Mouse (Mus musculus) CH12.LX (cell line): Measurements from ENCODE around the gene Cks2. TPM values are rescaled to one million over a fixed set of nuclear protein-coding genes. Genes with fewer than 3 reads are reported as not detected.

Experiments
- DNase-seq: peaks from one replicate; pipeline ENCODE4 v3.0.0-alpha.2; 2013; ENCODE audit errors: extremely low read depth
- H3K27ac ChIP-seq: 2 replicates; pipeline ENCODE4 v1.5.1; 2012; ENCODE audit warnings: low read depth, mild to moderate bottlenecking, control low read depth, moderate library complexity; ENCODE audit not compliant: insufficient read depth
- H3K27me3 ChIP-seq: replicated peaks from 2 replicates; pipeline ENCODE3; 2012; ENCODE audit warnings: inconsistent platforms
- H3K36me3 ChIP-seq, 2 experiments: replicated peaks in 1 of 2; 2 replicates each; pipeline versions ENCODE3 to v1.6.1; 2012; ENCODE audit warnings: inconsistent platforms in 1 of 2, low read length in 1 of 2, mild to moderate bottlenecking in 1 of 2, mixed read lengths in 1 of 2, moderate library complexity in 1 of 2; ENCODE audit not compliant: control insufficient read depth in 1 of 2, insufficient read depth in 1 of 2
- H3K4me1 ChIP-seq, 2 experiments: 2 replicates each; pipeline ENCODE4 v1.6.1; 2012; ENCODE audit warnings: inconsistent platforms in 1 of 2, moderate library complexity in 1 of 2; ENCODE audit not compliant: insufficient read depth in 2 of 2, control insufficient read depth in 1 of 2
- H3K4me2 ChIP-seq: 2 replicates; pipeline ENCODE4 v1.6.1; 2012; ENCODE audit warnings: low read depth, mild to moderate bottlenecking, control low read depth; ENCODE audit not compliant: poor library complexity, insufficient read depth, severe bottlenecking
- H3K4me3 ChIP-seq, 3 experiments: fragments of 150-350 bp in 1 of 3; sonication (generic) in 1 of 3; replicated peaks in 1 of 3; 2 replicates each; pipeline versions ENCODE3 to v1.5.1; 2011 to 2012; ENCODE audit warnings: low read depth in 2 of 3, low read length in 2 of 3, mild to moderate bottlenecking in 2 of 3, moderate library complexity in 2 of 3, control low read depth in 1 of 3, improper control_type of control experiment in 1 of 3, inconsistent platforms in 1 of 3, mixed read lengths in 1 of 3; ENCODE audit not compliant: poor library complexity in 1 of 3
- H3K79me2 ChIP-seq: replicated peaks from 2 replicates; pipeline ENCODE4 v1.6.1; 2012; ENCODE audit warnings: mild to moderate bottlenecking, moderate library complexity; ENCODE audit not compliant: control insufficient read depth, poor library complexity, insufficient read depth, severe bottlenecking; ENCODE audit errors: extremely low read depth
- H3K9ac ChIP-seq: 2 replicates; pipeline ENCODE4 v1.6.1; 2012; ENCODE audit warnings: low read depth, mild to moderate bottlenecking, control low read depth, moderate library complexity; ENCODE audit not compliant: insufficient read depth
- H3K9me3 ChIP-seq: replicated peaks from 2 replicates; pipeline ENCODE3; 2012; ENCODE audit warnings: low read length, inconsistent platforms, mixed read lengths
- E2F4 ChIP-seq: IDR thresholded peaks from 2 replicates; pipeline ENCODE4 v1.6.1; 2011; ENCODE audit warnings: low read depth, low read length, improper control_type of control experiment; ENCODE audit not compliant: insufficient replicate concordance
- EP300 ChIP-seq: IDR thresholded peaks from 2 replicates; pipeline ENCODE4 v1.6.1; 2011; ENCODE audit warnings: low read length, improper control_type of control experiment
- GABPA ChIP-seq: IDR thresholded peaks from 2 replicates; pipeline ENCODE4 v1.6.1; 2012; ENCODE audit warnings: low read depth, low read length, improper control_type of control experiment, inconsistent platforms; ENCODE audit not compliant: insufficient replicate concordance
- HCFC1 ChIP-seq: IDR thresholded peaks from 2 replicates; pipeline ENCODE4 v1.6.1; 2012; ENCODE audit warnings: low read depth, mild to moderate bottlenecking, inconsistent platforms, low read length, improper control_type of control experiment
- IRF4 ChIP-seq: IDR thresholded peaks from 2 replicates; pipeline ENCODE4 v1.6.1; 2014; ENCODE audit warnings: low read depth, mild to moderate bottlenecking, inconsistent platforms, low read length, improper control_type of control experiment
- JUN ChIP-seq: IDR thresholded peaks from 2 replicates; pipeline ENCODE4 v1.6.1; 2011; ENCODE audit warnings: low read depth, mild to moderate bottlenecking, low read length, improper control_type of control experiment, moderate library complexity; ENCODE audit not compliant: insufficient read depth
- KAT2A ChIP-seq: IDR thresholded peaks from 2 replicates; pipeline ENCODE4 v1.6.1; 2012; ENCODE audit warnings: low read length, improper control_type of control experiment, inconsistent platforms; ENCODE audit not compliant: insufficient replicate concordance
- MAX ChIP-seq: IDR thresholded peaks from 2 replicates; pipeline ENCODE4 v1.6.1; 2011; ENCODE audit warnings: low read length, improper control_type of control experiment
- MXI1 ChIP-seq: IDR thresholded peaks from 2 replicates; pipeline ENCODE4 v1.6.1; 2011; ENCODE audit warnings: mild to moderate bottlenecking, low read depth, low read length, improper control_type of control experiment
- MYC ChIP-seq: IDR thresholded peaks from 2 replicates; pipeline ENCODE4 v1.6.1; 2011; ENCODE audit warnings: low read depth, mild to moderate bottlenecking, improper control_type of control experiment, low read length
- NRF1 ChIP-seq: IDR thresholded peaks from 2 replicates; pipeline ENCODE4 v1.6.1; 2014; ENCODE audit warnings: low read depth, mild to moderate bottlenecking, inconsistent platforms, low read length, improper control_type of control experiment, moderate library complexity
- PAX5 ChIP-seq: IDR thresholded peaks from 2 replicates; pipeline ENCODE4 v1.6.1; 2012; ENCODE audit warnings: low read length, inconsistent platforms, mixed read lengths
- SIN3A ChIP-seq: IDR thresholded peaks from 2 replicates; pipeline ENCODE4 v1.6.1; 2012; ENCODE audit warnings: low read length, improper control_type of control experiment, inconsistent platforms
- SMC3 ChIP-seq: IDR thresholded peaks from 2 replicates; pipeline ENCODE4 v1.6.1; 2011; ENCODE audit warnings: low read depth, low read length, improper control_type of control experiment
- UBTF ChIP-seq: IDR thresholded peaks from 2 replicates; pipeline ENCODE4 v1.6.1; 2012; ENCODE audit warnings: low read depth, mild to moderate bottlenecking, inconsistent platforms, low read length, improper control_type of control experiment, moderate library complexity
- USF1 ChIP-seq: IDR thresholded peaks from 2 replicates; pipeline ENCODE4 v1.6.1; 2014; ENCODE audit warnings: low read depth, mild to moderate bottlenecking, inconsistent platforms, low read length, improper control_type of control experiment
- USF2 ChIP-seq: conservative IDR thresholded peaks from 2 replicates; pipeline ENCODE4 v1.6.1; 2011; ENCODE audit warnings: low read depth, low read length, improper control_type of control experiment
- ZNF384 ChIP-seq: IDR thresholded peaks from 2 replicates; pipeline ENCODE4 v1.6.1; 2012; ENCODE audit warnings: low read depth, low read length, improper control_type of control experiment, inconsistent platforms
- dilution Hi-C: fragments of 300-500 bp; cut with MboI; formaldehyde crosslinking; loops from 2 replicates; pipeline ENCODE4 v1.14.3; 2020; ENCODE audit warnings: low sequenced_read_pairs; ENCODE audit not compliant: extremely low pct_unique_long_range_greater_than_20kb, extremely low pct_ligation_motif_present
- in situ Hi-C: fragments of 300-500 bp; cut with MboI; formaldehyde crosslinking; loops from 3 replicates; pipeline ENCODE4 v1.14.3; 2019; ENCODE audit warnings: low sequenced_read_pairs, low pct_ligation_motif_present, low pct_unique_long_range_greater_than_20kb, mixed read lengths
- polyA plus RNA-seq: library from polyadenylated mRNA; unstranded; fragments of >175 nt; gene quantifications from 2 replicates; pipeline ENCODE4 v1.2.1, GENCODE M21; 2012; ENCODE audit warnings: low read depth; ENCODE audit not compliant: insufficient read length
- total RNA-seq, 2 experiments: library from RNA; depleted of rRNA; stranded (reverse); fragments of 300-350 nt in 1 of 2; fragments of >200 nt in 1 of 2; gene quantifications; 2 replicates each; pipeline ENCODE4 v1.2.3; 2012 to 2014

Cks2 gene
- total and polyA plus RNA-seq, 3 experiments, result 142 to 465 (median 143) TPM

DNA sequence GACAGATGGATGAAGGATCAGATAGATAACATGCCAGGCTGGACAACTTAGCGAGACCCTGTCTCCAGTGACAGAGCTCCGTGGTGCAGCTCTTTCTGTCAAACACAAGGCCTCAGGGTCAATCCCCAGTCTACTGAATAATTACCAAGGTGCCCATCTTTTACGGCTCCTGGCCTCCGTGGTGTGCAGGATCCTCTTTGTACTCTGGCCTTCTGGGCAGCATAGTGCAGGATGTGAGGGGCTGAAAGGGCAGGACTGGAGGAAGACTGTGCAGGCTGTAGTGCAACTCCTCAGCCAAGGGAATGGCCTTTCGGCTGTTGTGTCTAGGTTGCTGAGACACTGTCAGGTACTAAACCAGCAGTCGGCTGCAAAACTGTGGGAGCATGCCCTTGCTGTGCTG, 8.1 kb downstream of the Cks2 start:
- H3K4me1 ChIP-seq, result peaks cover 5 to 24% of the 10 kb centered on the region in 2 experiments
- no peak overlapping the region for H3K27ac ChIP-seq
- H3K4me2 ChIP-seq, result no peak overlapping the region
- H3K9me3 ChIP-seq, result no peaks in the 10 kb centered on the region
- H3K9ac ChIP-seq, result no peak overlapping the region
- TF ChIP-seq UBTF (no peak), IRF4 (no peak), MAX (no peak), USF2 (no peak), MXI1 (no peak), E2F4 (no peak), PAX5 (no peak), GABPA (no peak), EP300 (no peak)
- peaks cover 41% of the 10 kb centered on the region for H3K79me2 ChIP-seq
- in situ Hi-C loops (no loop called here), dilution Hi-C loops (no loop called here)
- no peak overlapping the region for H3K4me3 ChIP-seq
- H3K27me3 ChIP-seq, result no peaks in the 10 kb centered on the region
- DNase-seq, result no peak
- H3K36me3 ChIP-seq, result peaks cover 47 to 70% of the 10 kb centered on the region in 2 experiments

DNA sequence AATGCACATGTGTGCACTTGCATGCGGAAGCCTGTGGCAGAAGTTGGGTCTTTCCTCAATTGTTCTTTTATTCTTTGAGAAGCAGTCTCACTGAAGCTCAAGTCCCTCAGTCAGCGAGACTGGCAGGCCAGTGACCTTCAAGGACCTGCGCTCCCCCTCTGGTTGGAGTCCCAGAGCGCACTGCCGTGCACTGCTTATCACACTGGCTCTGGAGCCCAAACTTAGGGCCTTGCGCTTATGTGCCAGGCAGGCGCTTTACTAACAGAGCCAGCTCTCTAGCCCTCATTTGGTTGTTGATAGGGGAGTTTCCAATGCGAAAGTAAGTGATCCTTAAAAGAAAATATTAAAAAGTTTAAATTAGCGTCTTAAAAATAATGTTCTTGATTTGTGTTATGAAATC, 8.9 kb downstream of the Cks2 start:
- H3K4me1 ChIP-seq, result peaks cover 5 to 19% of the 10 kb centered on the region in 2 experiments
- H3K27ac ChIP-seq, result no peak overlapping the region
- in situ Hi-C loops (no loop called here), dilution Hi-C loops (no loop called here)
- no peak overlapping the region for H3K4me3 ChIP-seq
- peaks cover 51 to 75% of the 10 kb centered on the region in 2 experiments for H3K36me3 ChIP-seq
- H3K79me2 ChIP-seq, result peaks cover 33% of the 10 kb centered on the region
- H3K4me2 ChIP-seq, result no peak overlapping the region
- no peak overlapping the region for H3K9ac ChIP-seq
- DNase-seq, result no peak
- H3K9me3 ChIP-seq, result no peaks in the 10 kb centered on the region
- H3K27me3 ChIP-seq, result no peaks in the 10 kb centered on the region
- TF ChIP-seq HCFC1 (no peak), MYC (no peak), USF2 (no peak), KAT2A (no peak), MXI1 (no peak), SIN3A (no peak), JUN (no peak), SMC3 (no peak), NRF1 (no peak), ZNF384 (no peak), USF1 (no peak)
- TF ChIP-seq, all 38 proteins: peak for 0
